In the genomic region with DNA sequence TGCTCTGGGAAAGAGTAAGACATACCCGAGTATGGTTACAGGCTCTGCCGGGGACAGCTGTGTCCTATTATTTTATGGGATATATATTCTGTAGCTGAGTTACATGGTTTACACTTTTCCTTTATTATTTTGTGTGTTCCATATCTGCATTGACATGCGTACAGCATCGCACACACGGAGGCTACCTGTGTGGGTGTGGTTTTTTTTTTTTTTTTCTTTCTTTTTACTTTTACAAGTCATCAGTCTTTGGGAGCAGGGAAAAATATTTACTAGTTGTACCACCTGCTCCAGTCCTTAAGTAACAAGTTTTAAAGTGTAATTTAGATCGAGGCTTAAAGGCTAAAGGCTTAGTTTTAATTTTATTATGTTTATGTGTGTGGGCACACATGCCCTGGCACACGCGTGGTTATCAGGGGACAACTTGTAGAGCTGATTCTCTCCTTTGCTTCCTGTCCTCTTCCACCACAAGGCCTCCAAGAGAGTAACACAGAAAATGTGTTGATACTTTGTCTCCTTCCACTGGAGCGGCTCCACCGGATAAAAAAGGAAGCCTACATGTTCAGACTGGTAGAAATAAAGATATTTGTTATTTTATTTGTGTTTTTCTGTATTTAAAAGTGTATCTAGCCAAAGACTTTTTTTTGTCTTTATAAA, we compare ENCODE assay signal across 8 mouse cellular contexts. TPM values are rescaled to one million over a fixed set of nuclear protein-coding genes. Genes with fewer than 3 reads are reported as not detected.
A peak's percentile ranks its signal among the peaks of the same experiment; 100 is the strongest.
DNase-seq lines count a peak whose midpoint lies in the region; ATAC-seq and TF ChIP-seq lines count a peak whose summit lies in the region.

No protein-coding gene starts in this region.

- no peaks in the 10 kb centered on the region for H3K27me3 ChIP-seq in hindbrain, embryonic 14.5 days (ENCODE audit: control insufficient read depth, insufficient read depth, low read length)
- no peaks in the 10 kb centered on the region for H3K27me3 ChIP-seq in midbrain, embryonic 10.5 days (ENCODE audit: low read depth, poor library complexity, severe bottlenecking)

- H3K9me3 ChIP-seq in hindbrain, embryonic 14.5 days (ENCODE audit: control insufficient read depth, low read length), result no peaks in the 10 kb centered on the region
- 0 out of 2 replicates have a peak, but pooled peaks cover 4% of the 10 kb centered on the region for H3K9me3 ChIP-seq in midbrain, embryonic 10.5 days (replicated peaks)

- peaks cover 8% of the 10 kb centered on the region; the same call in 1 of the 2 replicates for H3K4me1 ChIP-seq in hindbrain, embryonic 14.5 days (replicated peaks; ENCODE audit: control insufficient read depth, insufficient read depth, low read length)
- H3K4me1 ChIP-seq in midbrain, embryonic 10.5 days, result peaks cover 25% of the 10 kb centered on the region

- intact Hi-C loops in left cerebral cortex, adult 2 months (cut with DNase I), result no loop called here
- intact Hi-C loops in left cerebral cortex, postnatal 36 days (cut with DNase I), result no loop called here
- intact Hi-C loops in left cerebral cortex, postnatal 4 days (cut with DNase I), result no loop called here

- H3K36me3 ChIP-seq in hindbrain, embryonic 14.5 days (replicated peaks; ENCODE audit: control insufficient read depth, insufficient read depth), result no peaks in the 10 kb centered on the region
- H3K36me3 ChIP-seq in midbrain, embryonic 10.5 days, result peaks cover 15% of the 10 kb centered on the region

- peak overlapping the region; percentile 86 for H3K27ac ChIP-seq in left cerebral cortex, adult 2 months
- peak overlapping the region; percentile 91 for H3K27ac ChIP-seq in hindbrain, embryonic 14.5 days
- peak overlapping the region; percentile 96 for H3K27ac ChIP-seq in midbrain, embryonic 10.5 days (replicated peaks)

- H3K9ac ChIP-seq in hindbrain, embryonic 14.5 days, result peak overlapping the region; percentile 81

- TF ChIP-seq CTCF in left cerebral cortex, adult 2 months (IDR thresholded peaks at IDR 0.05), result no peak

- 55% methylated on average over 10 of the region's 10 CpGs for WGBS in hindbrain, embryonic 14.5 days
- 55% methylated on average over 10 of the region's 10 CpGs for WGBS in midbrain, embryonic 10.5 days

- peak; percentile 28 for ATAC-seq in hindbrain, embryonic 14.5 days (ENCODE audit: low FRiP score)

- DNase-seq in left cerebral cortex, adult 2 months (ENCODE audit: extremely low spot score in 1 of 2, low spot score in 2 of 2), result no peak
- DNase-seq in left cerebral cortex, postnatal 36 days (ENCODE audit: low spot score in 2 of 2), result no peak
- peak; percentile 54 for DNase-seq in c-Kit-positive CD71-positive TER-119-positive erythroid progenitor cells, embryonic 14.5 days (ENCODE audit: low spot score)
- DNase-seq in hindbrain, embryonic 14.5 days (ENCODE audit: low spot score), result no peak
- DNase-seq in midbrain, embryonic 10.5 days (ENCODE audit: low spot score), result peak; percentile 18
- DNase-seq in B cell, adult 2 months, result no peak
- DNase-seq in left cerebral cortex, adult 8-10 months (ENCODE audit: low spot score in 2 of 2), result no peak
- DNase-seq in left cerebral cortex, postnatal 4 days, result no peak

- H3K4me3 ChIP-seq in left cerebral cortex, adult 2 months, result peak overlapping the region; percentile 58
- peak overlapping the region; percentile 67 for H3K4me3 ChIP-seq in hindbrain, embryonic 14.5 days (replicated peaks; ENCODE audit: low read length)
- peak overlapping the region; percentile 73 for H3K4me3 ChIP-seq in midbrain, embryonic 10.5 days

- H3K4me2 ChIP-seq in hindbrain, embryonic 14.5 days (replicated peaks), result peak overlapping the region; percentile 73

RNA-seq across cellular contexts. Expression of gene Cflar, which starts 0.5 kb away (rescaled TPM):
- 10 to 100 TPM; 25.1 to 30.1 TPM for total RNA-seq in left cerebral cortex, adult 2 months (2021)
- 10 to 100 TPM; 24.0 to 34.6 TPM for total RNA-seq in left cerebral cortex, postnatal 36 days (2021)
- 16.6 and 18.7 TPM in 2 replicates for polyA plus RNA-seq in hindbrain, embryonic 14.5 days (2014; fragmentation: Nextera tagmentation; extraction: Ambion mirVana)
- polyA plus RNA-seq in midbrain, embryonic 10.5 days (2016; fragmentation: Nextera tagmentation; extraction: Ambion mirVana), result 24.5 and 28.7 TPM in 2 replicates
- total RNA-seq in left cerebral cortex, adult 8-10 months (2022), result 10 to 100 TPM; 22.7 to 37.5 (median 25.6) TPM
- 10 to 100 TPM; 25.7 to 38.9 TPM for total RNA-seq in left cerebral cortex, postnatal 4 days (2021)

RNA-seq across cellular contexts. Expression of gene Als2cr12, which starts 15.0 kb away (rescaled TPM):
- not detected for total RNA-seq in left cerebral cortex, adult 2 months (2021)
- not detected for total RNA-seq in left cerebral cortex, postnatal 36 days (2021)
- polyA plus RNA-seq in hindbrain, embryonic 14.5 days (2014; fragmentation: Nextera tagmentation; extraction: Ambion mirVana), result not detected in 2 replicates
- polyA plus RNA-seq in midbrain, embryonic 10.5 days (2016; fragmentation: Nextera tagmentation; extraction: Ambion mirVana), result not detected in 2 replicates
- total RNA-seq in left cerebral cortex, adult 8-10 months (2022), result not detected
- total RNA-seq in left cerebral cortex, postnatal 4 days (2021), result not detected

Comparison
In these comparisons a context has a peak if more than half of its experiments do, and no peak if none do; other contexts are left out.
1. DNase-seq: peak in c-Kit-positive CD71-positive TER-119-positive erythroid progenitor cells, embryonic 14.5 days (single experiment) and midbrain, embryonic 10.5 days (single experiment); none in left cerebral cortex, adult 2 months (0 of 2), left cerebral cortex, postnatal 36 days (0 of 2), hindbrain, embryonic 14.5 days (single experiment), B cell, adult 2 months (0 of 2), left cerebral cortex, adult 8-10 months (0 of 2) and left cerebral cortex, postnatal 4 days (single experiment).
2. Peak in every context shown above with its lines, with median percentiles within 50 percentile points of each other: H3K27ac ChIP-seq and H3K4me3 ChIP-seq.